Comparison of ENCODE assay signal across 10 mouse cellular contexts in genomic region chr17:56829171-56829570, GRCm38 (mm10). TPM values are rescaled to one million over a fixed set of nuclear protein-coding genes. Genes with fewer than 3 reads are reported as not detected.
DNase-seq lines count a peak whose midpoint lies in the region; ATAC-seq and TF ChIP-seq lines count a peak whose summit lies in the region.
"Had no signal": no experiment of that assay in that cellular context is flagged by ENCODE, and none has a peak within 500 bp of the region (broad histone marks: within the 10 kb centered on the region; RNA-seq: fewer than 3 reads in every experiment).

No protein-coding gene starts in this region.

- no peak overlapping the region for H3K27ac ChIP-seq in heart, embryonic 10.5 days
- no peak overlapping the region for H3K27ac ChIP-seq in ES-E14 (ENCODE audit: insufficient read depth, low read depth, low read length, poor library complexity, severe bottlenecking)
- H3K27ac ChIP-seq in hindbrain, embryonic 10.5 days = peak overlapping the region; percentile 89; the same call in 1 of the 2 replicates
- peak overlapping the region; percentile 94 for H3K27ac ChIP-seq in liver, embryonic 15.5 days (replicated peaks)

- WGBS in heart, embryonic 10.5 days = 31% methylated on average over 11 of the region's 11 CpGs
- WGBS in hindbrain, embryonic 10.5 days = 23% methylated on average over 11 of the region's 11 CpGs
- 31% methylated on average over 11 of the region's 11 CpGs for WGBS in liver, embryonic 15.5 days (ENCODE audit: insufficient replicate concordance)

- ATAC-seq in liver, embryonic 15.5 days (ENCODE audit: insufficient read depth) = no peak

- DNase-seq in heart, embryonic 10.5 days (ENCODE audit: low spot score) = no peak
- no peak for DNase-seq in heart, postnatal 14 days
- DNase-seq in ES-E14 (ENCODE audit: low read depth, low spot score) = no peak
- DNase-seq in hindbrain, embryonic 10.5 days (ENCODE audit: low spot score) = no peak
- no peak for DNase-seq in adrenal gland, postnatal 25 days
- no peak for DNase-seq in left cerebral cortex, postnatal 4 days
- no peak for DNase-seq in frontal cortex, postnatal 25 days (ENCODE audit: low spot score in 2 of 2)
- DNase-seq: B cell, adult 2 months had no signal

- H3K9me3 ChIP-seq in heart, embryonic 10.5 days = no peaks in the 10 kb centered on the region
- H3K9me3 ChIP-seq in ES-E14 (ENCODE audit: control insufficient read depth, insufficient read depth, low read depth, low read length) = no peaks in the 10 kb centered on the region
- no peaks in the 10 kb centered on the region for H3K9me3 ChIP-seq in hindbrain, embryonic 10.5 days
- H3K9me3 ChIP-seq in liver, embryonic 15.5 days (replicated peaks) = no peaks in the 10 kb centered on the region

- in situ Hi-C loops in ES-E14 (cut with MboI; ENCODE audit: low sequenced_read_pairs in 2 of 2, unreplicated experiment in 2 of 2) = no loop called here

- H3K36me3 ChIP-seq in heart, embryonic 10.5 days = no peaks in the 10 kb centered on the region
- H3K36me3 ChIP-seq in ES-E14 (ENCODE audit: control insufficient read depth, insufficient read depth, low read length, poor library complexity, severe bottlenecking) = no peaks in the 10 kb centered on the region; the same call in 1 of the 2 replicates
- H3K36me3 ChIP-seq in hindbrain, embryonic 10.5 days = no peaks in the 10 kb centered on the region
- H3K36me3 ChIP-seq in liver, embryonic 15.5 days (replicated peaks) = peaks cover 3% of the 10 kb centered on the region

- peaks cover 50% of the 10 kb centered on the region for H3K27me3 ChIP-seq in heart, embryonic 10.5 days (ENCODE audit: insufficient read depth, poor library complexity, severe bottlenecking)
- H3K27me3 ChIP-seq in hindbrain, embryonic 10.5 days (ENCODE audit: insufficient read depth, poor library complexity, severe bottlenecking) = peaks cover 46% of the 10 kb centered on the region
- peaks cover 17% of the 10 kb centered on the region; the same call in 1 of the 2 replicates for H3K27me3 ChIP-seq in liver, embryonic 15.5 days

- intact Hi-C loops in heart, postnatal 14 days (cut with DNase I) = loop anchor here (10.0 kb wide), 1 partner anchor 226 kb away; the partner anchor contains the start of genes Crb3 and Slc25a23
- intact Hi-C loops in left cerebral cortex, postnatal 4 days (cut with DNase I) = no loop called here

- peaks cover 18% of the 10 kb centered on the region for H3K4me1 ChIP-seq in heart, embryonic 10.5 days
- peaks cover 14 to 24% of the 10 kb centered on the region in 2 experiments for H3K4me1 ChIP-seq in ES-E14 (ENCODE audit: control insufficient read depth in 2 of 2, insufficient read depth in 2 of 2, low read length in 2 of 2, poor library complexity in 1 of 2)
- peaks cover 29% of the 10 kb centered on the region for H3K4me1 ChIP-seq in hindbrain, embryonic 10.5 days (replicated peaks)
- H3K4me1 ChIP-seq in liver, embryonic 15.5 days (replicated peaks) = peaks cover 73% of the 10 kb centered on the region

- peak overlapping the region; percentile 74 for H3K9ac ChIP-seq in ES-E14 (ENCODE audit: insufficient read depth, low read depth, low read length, poor library complexity, severe bottlenecking)
- H3K9ac ChIP-seq in liver, embryonic 15.5 days = peak overlapping the region; percentile 90

- peak overlapping the region; percentile 83 for H3K4me2 ChIP-seq in liver, embryonic 15.5 days

- peak overlapping the region; percentile 73; the same call in 1 of the 2 replicates for H3K4me3 ChIP-seq in heart, embryonic 10.5 days
- peak overlapping the region; percentile 74 to 86 for H3K4me3 ChIP-seq in ES-E14 (ENCODE audit: insufficient read depth in 1 of 2, low read depth in 1 of 2, low read length in 2 of 2, poor library complexity in 1 of 2, severe bottlenecking in 1 of 2)
- H3K4me3 ChIP-seq in hindbrain, embryonic 10.5 days = peak overlapping the region; percentile 74
- H3K4me3 ChIP-seq in liver, embryonic 15.5 days (replicated peaks) = peak overlapping the region; percentile 87

TF ChIP-seq in ES-E14, 5 proteins besides CTCF, POLR2A, EP300 and RAD21:
- TF ChIP-seq MAFK (IDR thresholded peaks at IDR 0.05; ENCODE audit: insufficient read depth, low read depth, low read length) (no peak), ZC3H11A (IDR thresholded peaks at IDR 0.05; ENCODE audit: borderline replicate concordance, low read depth, low read length) (no peak), CHD2 (IDR thresholded peaks at IDR 0.05; ENCODE audit: low read depth, low read length) (no peak), HCFC1 (IDR thresholded peaks at IDR 0.05; ENCODE audit: borderline replicate concordance, insufficient read depth, low read length) (no peak), ZNF384 (IDR thresholded peaks at IDR 0.05; ENCODE audit: low read depth, low read length) (no peak)

RNA-seq across cellular contexts. Expression of gene Rfx2, which starts 1.6 kb away (rescaled TPM):
- polyA plus RNA-seq in heart, embryonic 10.5 days (2016; fragmentation: Nextera tagmentation; extraction: Ambion mirVana) = 4.0 and 4.8 TPM in 2 replicates
- 1 to 10 TPM; 4.3 to 6.0 TPM for total RNA-seq in heart, postnatal 14 days (2021)
- 15.8 and 22.5 TPM in 2 replicates for total RNA-seq in ES-E14 (2012; rRNA removed)
- 10.9 and 13.8 TPM in 2 replicates for polyA plus RNA-seq in hindbrain, embryonic 10.5 days (2016; fragmentation: Nextera tagmentation; extraction: Ambion mirVana)
- 11.9 and 14.6 TPM in 2 replicates for polyA plus RNA-seq in liver, embryonic 15.5 days (2015; fragmentation: Nextera tagmentation; extraction: Ambion mirVana)
- 6.9 and 11.1 TPM in 2 replicates for total RNA-seq in adrenal gland, postnatal 25 days (2021)
- total RNA-seq in left cerebral cortex, postnatal 4 days (2021) = 1 to 10 TPM; 2.4 to 3.4 TPM

RNA-seq across cellular contexts. Expression of gene Acsbg2, which starts 45.1 kb away (rescaled TPM):
- not detected in 2 replicates for polyA plus RNA-seq in heart, embryonic 10.5 days (2016; fragmentation: Nextera tagmentation; extraction: Ambion mirVana)
- total RNA-seq in heart, postnatal 14 days (2021) = not detected
- total RNA-seq in ES-E14 (2012; rRNA removed) = 0.58 and 0.90 TPM in 2 replicates
- polyA plus RNA-seq in hindbrain, embryonic 10.5 days (2016; fragmentation: Nextera tagmentation; extraction: Ambion mirVana) = not detected in 2 replicates
- polyA plus RNA-seq in liver, embryonic 15.5 days (2015; fragmentation: Nextera tagmentation; extraction: Ambion mirVana) = not detected in 2 replicates
- 0.71 and 0.76 TPM in 2 replicates for total RNA-seq in adrenal gland, postnatal 25 days (2021)
- total RNA-seq in left cerebral cortex, postnatal 4 days (2021) = not detected
- polyA plus RNA-seq: brain, embryonic 14.5 days had no signal

RNA-seq across cellular contexts. Expression of gene 1700061G19Rik, which starts 46.1 kb away (rescaled TPM):
- 0.33 and 0.40 TPM in 2 replicates for polyA plus RNA-seq in heart, embryonic 10.5 days (2016; fragmentation: Nextera tagmentation; extraction: Ambion mirVana)
- not detected for total RNA-seq in heart, postnatal 14 days (2021)
- 17.3 and 24.0 TPM in 2 replicates for total RNA-seq in ES-E14 (2012; rRNA removed)
- polyA plus RNA-seq in hindbrain, embryonic 10.5 days (2016; fragmentation: Nextera tagmentation; extraction: Ambion mirVana) = 0.54 and 0.63 TPM in 2 replicates
- 0.03 and 0.07 TPM in 2 replicates for polyA plus RNA-seq in liver, embryonic 15.5 days (2015; fragmentation: Nextera tagmentation; extraction: Ambion mirVana)
- total RNA-seq in adrenal gland, postnatal 25 days (2021) = 5.4 and 8.9 TPM in 2 replicates
- total RNA-seq in left cerebral cortex, postnatal 4 days (2021) = under 1 TPM; 0.16 to 0.56 TPM

RNA-seq across cellular contexts. Expression of gene Prr22, which starts 59.1 kb away (rescaled TPM):
- polyA plus RNA-seq in heart, embryonic 10.5 days (2016; fragmentation: Nextera tagmentation; extraction: Ambion mirVana) = 1.3 and 2.1 TPM in 2 replicates
- total RNA-seq in heart, postnatal 14 days (2021) = under 1 TPM; 0.48 to 0.49 TPM
- total RNA-seq in ES-E14 (2012; rRNA removed) = 1.2 and 1.5 TPM in 2 replicates
- 1.3 TPM in 2 replicates for polyA plus RNA-seq in hindbrain, embryonic 10.5 days (2016; fragmentation: Nextera tagmentation; extraction: Ambion mirVana)
- 0.23 and 0.60 TPM in 2 replicates for polyA plus RNA-seq in liver, embryonic 15.5 days (2015; fragmentation: Nextera tagmentation; extraction: Ambion mirVana)
- 0.79 and 1.5 TPM in 2 replicates for total RNA-seq in adrenal gland, postnatal 25 days (2021)
- 1 to 10 TPM; 1.2 TPM for total RNA-seq in left cerebral cortex, postnatal 4 days (2021)

Comparison
In these comparisons a context has a peak if more than half of its experiments do, and no peak if none do; other contexts are left out.
1. H3K27ac ChIP-seq: peak in hindbrain, embryonic 10.5 days (single experiment) and liver, embryonic 15.5 days (single experiment); none in heart, embryonic 10.5 days (single experiment) and ES-E14 (single experiment).
2. Peak in every context shown above with its lines, with median percentiles within 50 percentile points of each other: H3K4me3 ChIP-seq.